Mouse (Mus musculus) adrenal gland, adult 18-20 months (tissue): ENCODE results near the gene Gjc3. TPM values are rescaled to one million over a fixed set of nuclear protein-coding genes. Genes with fewer than 3 reads are reported as not detected.

Experiments used
- DNase-seq, 2 experiments: peaks; one replicate each; pipeline ENCODE4 v3.0.0; 2021 to 2022; ENCODE audit warnings: low spot score in 2 of 2
- total RNA-seq, 2 experiments: library from RNA; stranded (reverse); gene quantifications; 1 replicate in 1 of 2; 2 replicates in 1 of 2; pipeline ENCODE4 v1.2.3; 2021

The Gjc3 gene
- total RNA-seq, 2 experiments from 2014 or later = 0.19 TPM; not detected in 1

- no peak for DNase-seq
Measured at GRCm38 (mm10) chr5:137914508-137914907, 48.4 kb downstream of the Gjc3 start.

GRCm38 (mm10) chr5:137909564-137910262, 53.2 kb downstream of the Gjc3 start:
- no peak for DNase-seq

Other genes with a start within 250 kb of the Gjc3 start
- gene Nyap1, start 221.5 kb downstream of the Gjc3 start, total RNA-seq = 1 to 10 TPM; 4.2 to 4.7 TPM
- 10 to 100 TPM; 72.5 to 80.5 TPM for gene Tsc22d4, start 217.4 kb downstream of the Gjc3 start, total RNA-seq
- 10 to 100 TPM; 23.7 to 24.6 TPM for gene Ppp1r35, start 184.2 kb downstream of the Gjc3 start, total RNA-seq
- gene Mepce, start 175.4 kb downstream of the Gjc3 start, total RNA-seq = 10 to 100 TPM; 39.9 to 44.6 TPM
- 1 to 10 TPM; 2.3 to 2.4 TPM for gene Zcwpw1, start 175.3 kb downstream of the Gjc3 start, total RNA-seq
- 1 to 10 TPM; 2.6 to 4.3 TPM for gene Pilra, start 126.8 kb downstream of the Gjc3 start, total RNA-seq
- gene Pilrb1, start 105.0 kb downstream of the Gjc3 start, total RNA-seq = 1 to 10 TPM; 1.8 to 2.9 TPM
- 1 to 10 TPM; 1.1 to 2.5 TPM for gene Pilrb2, start 91.3 kb downstream of the Gjc3 start, total RNA-seq
- gene Cyp3a13, start 41.5 kb downstream of the Gjc3 start, total RNA-seq = under 1 TPM in 1 of 2 experiments, not detected in 1; 0.10 TPM
- 1 to 10 TPM in 1 of 2 experiments, not detected in 1; 1.3 TPM for gene Azgp1, start 18.4 kb upstream of the Gjc3 start, total RNA-seq
- gene Smok3a, start 58.2 kb upstream of the Gjc3 start, total RNA-seq = not detected
- not detected for gene Smok3b, start 58.3 kb upstream of the Gjc3 start, total RNA-seq
- gene Smok3c, start 90.1 kb upstream of the Gjc3 start, total RNA-seq = not detected
- 10 to 100 TPM; 30.9 to 37.9 TPM for gene Zkscan1, start 122.0 kb upstream of the Gjc3 start, total RNA-seq
- gene Zscan21, start 153.8 kb upstream of the Gjc3 start, total RNA-seq = 10 to 100 TPM; 13.4 to 15.3 TPM
- gene Zfp113, start 192.6 kb upstream of the Gjc3 start, total RNA-seq = 10 to 100 TPM; 10.1 to 10.9 TPM
- gene Cops6, start 198.0 kb upstream of the Gjc3 start, total RNA-seq = 100 to 1,000 TPM; 130 to 145 TPM
- gene Ap4m1, start 208.9 kb upstream of the Gjc3 start, total RNA-seq = 10 to 100 TPM; 15.9 to 18.5 TPM
- gene Mcm7, start 209.3 kb upstream of the Gjc3 start, total RNA-seq = 10 to 100 TPM; 17.3 to 28.1 TPM
- 10 to 100 TPM; 40.6 to 41.6 TPM for gene Taf6, start 224.4 kb upstream of the Gjc3 start, total RNA-seq
- 10 to 100 TPM; 21.6 to 25.3 TPM for gene Cnpy4, start 224.4 kb upstream of the Gjc3 start, total RNA-seq
- gene Mblac1, start 231.2 kb upstream of the Gjc3 start, total RNA-seq = 1 to 10 TPM; 6.4 to 9.0 TPM